Mouse (Mus musculus): ENCODE results near the gene Usp30.

Usp30 gene

DNA sequence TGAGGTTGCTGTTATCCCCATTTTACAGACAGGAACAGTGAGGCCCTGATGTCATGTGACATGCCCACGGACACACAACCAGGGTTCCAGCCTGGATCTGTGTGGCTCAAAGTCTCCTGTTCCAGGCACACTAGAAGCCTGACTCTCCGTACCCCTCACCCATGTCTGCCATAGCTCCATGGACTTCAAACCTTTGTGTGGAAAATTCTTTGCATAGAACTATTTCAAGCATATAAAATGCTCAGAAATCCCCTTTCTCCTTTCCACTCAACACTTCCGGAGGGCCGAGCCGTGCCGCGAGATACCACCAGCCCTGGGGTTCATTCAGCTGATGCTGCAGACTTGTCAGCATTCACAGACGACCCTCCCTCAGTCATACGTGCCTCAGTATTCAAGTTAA, 2.3 kb downstream of the Usp30 start:
- DNase-seq: no peak

DNA sequence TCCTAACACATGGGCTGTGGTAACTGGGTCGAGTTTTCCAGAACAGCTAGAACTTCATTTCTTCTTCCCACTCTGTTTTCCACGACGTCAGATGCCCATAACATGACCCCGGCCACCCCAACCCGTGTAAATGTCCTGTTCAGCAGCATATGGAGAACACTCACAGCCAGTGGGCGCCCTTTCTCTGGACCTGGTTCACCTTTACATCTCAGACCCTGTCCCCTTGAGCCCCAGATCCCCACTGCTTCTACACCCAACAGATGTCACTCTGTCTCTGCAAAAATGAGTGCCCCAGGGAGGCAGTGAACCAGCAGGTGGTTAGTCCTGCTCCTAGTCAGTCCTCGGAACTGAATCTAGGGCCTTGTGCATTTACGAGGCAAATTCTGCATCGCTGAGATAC, 2.7 kb downstream of the Usp30 start:
- no peak for DNase-seq

DNA sequence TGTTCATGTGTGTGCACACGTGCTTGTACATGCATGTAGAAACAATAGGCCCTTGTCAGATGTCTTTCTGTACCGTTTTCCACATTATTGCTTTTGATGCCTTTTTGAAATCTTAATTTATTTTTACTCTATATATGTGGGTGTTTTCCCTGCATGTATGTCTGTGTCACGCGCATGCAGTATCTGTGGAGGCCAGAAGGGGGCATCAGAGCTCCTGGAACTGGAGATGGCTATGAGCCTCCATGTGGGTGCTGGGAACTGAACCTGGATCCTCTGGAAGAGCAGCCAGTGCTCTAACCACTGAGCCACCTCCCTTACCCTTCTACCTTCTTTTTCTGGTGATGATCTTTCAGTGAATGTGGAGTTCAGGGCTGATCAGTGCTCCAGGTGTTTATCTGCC, 5.6 kb downstream of the Usp30 start:
- no peak for DNase-seq

DNA sequence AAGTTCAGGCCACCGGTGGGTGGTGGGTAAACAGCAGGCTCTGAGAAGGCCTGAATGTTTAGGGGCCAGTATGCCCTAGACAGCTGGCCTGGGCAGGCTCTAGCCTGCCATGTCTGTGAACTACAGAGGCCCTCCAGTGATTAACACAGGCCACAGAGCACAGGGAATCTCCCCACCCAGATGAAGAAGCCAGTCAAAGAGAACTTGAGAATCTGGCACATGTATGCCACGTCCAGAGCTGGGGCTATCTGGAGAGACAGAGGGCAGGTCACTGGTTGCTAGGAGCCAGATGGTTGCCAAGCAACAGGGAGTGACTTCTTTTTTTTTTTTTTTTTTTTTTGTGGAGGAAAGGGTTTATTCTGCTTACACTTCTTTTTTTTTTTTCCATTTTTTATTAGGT, 7.0 kb downstream of the Usp30 start:
- peak; percentile 70 for DNase-seq

DNA sequence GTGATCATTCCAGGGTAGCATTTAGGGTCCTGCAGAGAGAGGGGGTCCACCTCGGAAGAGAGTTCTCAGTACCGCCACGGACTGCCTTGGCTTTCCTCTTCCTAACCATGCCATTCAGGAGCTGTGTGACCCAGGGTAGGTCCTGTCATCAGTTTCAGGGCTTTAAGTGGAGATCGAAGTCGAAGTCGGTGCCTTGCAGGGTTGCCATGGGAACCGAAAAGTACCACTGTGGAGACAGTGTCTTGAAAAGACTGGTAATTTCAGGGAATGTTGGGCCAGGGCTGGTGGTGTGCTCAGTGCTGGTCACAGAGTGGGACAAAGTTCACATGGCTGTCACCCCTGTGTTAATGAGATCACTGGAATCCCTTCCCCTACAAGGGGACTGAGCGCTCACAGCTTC, 11.7 kb downstream of the Usp30 start:
- DNase-seq: peak; percentile 14

DNA sequence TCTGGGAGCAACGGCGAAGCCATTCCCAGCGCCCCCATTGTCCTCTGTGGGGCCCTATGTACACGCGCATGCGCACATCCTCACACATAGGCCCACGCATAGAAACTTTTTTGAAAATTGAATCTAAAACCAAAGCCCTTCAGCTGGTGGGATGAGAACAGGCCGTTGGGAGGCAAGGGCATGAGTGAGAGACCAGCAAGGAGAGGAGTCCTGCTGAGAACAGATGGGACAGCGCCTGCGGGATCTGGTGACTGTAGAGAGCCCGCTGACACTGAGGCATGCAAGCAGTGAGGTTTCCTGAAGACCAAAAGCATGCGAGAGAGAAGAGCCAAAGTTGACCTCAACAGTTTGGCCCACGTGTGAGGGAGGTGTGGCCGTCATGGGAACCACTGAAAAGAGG, 20.2 kb downstream of the Usp30 start:
- no peak for DNase-seq

DNA sequence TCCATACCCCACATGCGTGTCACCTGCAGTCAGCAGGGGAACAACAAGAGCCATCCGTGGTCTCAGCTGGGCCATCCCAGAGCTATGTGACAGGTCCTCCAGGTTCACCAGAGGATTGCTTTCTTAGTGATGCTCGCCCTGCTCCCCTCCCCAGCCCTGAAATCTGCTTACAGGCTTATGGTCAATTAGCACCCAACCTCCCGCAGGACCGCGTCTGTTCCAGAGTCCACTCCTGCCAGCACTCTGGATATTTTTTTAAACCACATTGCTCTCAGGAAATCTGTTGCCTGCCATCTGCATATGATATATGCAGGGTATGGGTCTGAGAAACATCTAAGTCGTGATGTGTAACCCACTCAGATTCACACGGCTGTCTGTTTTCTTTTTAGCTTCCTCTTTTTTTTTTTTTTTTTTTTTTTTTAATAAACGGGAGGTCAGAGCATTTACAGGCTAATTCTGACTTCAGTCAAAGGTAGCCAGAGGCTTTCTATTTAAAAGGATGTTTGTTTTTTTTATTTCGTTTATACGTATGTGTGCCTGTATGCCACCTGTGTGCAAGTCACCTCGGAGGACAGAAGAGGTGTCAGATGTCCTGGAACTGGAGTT, 22.7 kb downstream of the Usp30 start:
- DNase-seq: no peak

DNA sequence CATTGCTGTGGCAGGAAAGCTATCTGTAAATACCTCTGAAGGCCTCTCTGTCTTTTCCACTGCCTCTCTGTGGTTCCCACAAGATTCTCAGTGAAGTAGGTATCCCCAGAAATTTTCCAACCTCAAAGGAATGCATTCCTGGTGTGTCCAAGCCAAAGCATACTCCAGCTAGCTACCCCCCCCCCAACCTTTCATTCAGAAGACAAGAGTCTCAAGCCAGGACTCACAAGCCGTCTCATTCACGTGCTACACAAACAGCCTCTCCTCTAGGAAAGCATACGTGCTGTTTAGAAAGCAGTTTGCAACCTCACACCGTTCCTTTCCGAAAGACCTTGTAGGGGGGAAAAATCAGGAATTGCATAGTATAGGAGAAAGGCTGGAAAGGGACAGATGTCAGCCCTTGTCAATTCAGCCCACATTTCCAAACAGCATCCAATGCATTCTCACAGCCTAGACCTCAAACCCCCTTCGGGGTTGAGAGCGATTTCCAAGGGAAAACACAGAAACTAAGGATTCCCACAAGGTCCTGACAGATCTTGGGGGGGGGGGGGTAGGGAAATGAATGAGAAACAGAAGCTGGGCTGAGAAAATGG, 25.3 kb downstream of the Usp30 start:
- no peak for DNase-seq

DNA sequence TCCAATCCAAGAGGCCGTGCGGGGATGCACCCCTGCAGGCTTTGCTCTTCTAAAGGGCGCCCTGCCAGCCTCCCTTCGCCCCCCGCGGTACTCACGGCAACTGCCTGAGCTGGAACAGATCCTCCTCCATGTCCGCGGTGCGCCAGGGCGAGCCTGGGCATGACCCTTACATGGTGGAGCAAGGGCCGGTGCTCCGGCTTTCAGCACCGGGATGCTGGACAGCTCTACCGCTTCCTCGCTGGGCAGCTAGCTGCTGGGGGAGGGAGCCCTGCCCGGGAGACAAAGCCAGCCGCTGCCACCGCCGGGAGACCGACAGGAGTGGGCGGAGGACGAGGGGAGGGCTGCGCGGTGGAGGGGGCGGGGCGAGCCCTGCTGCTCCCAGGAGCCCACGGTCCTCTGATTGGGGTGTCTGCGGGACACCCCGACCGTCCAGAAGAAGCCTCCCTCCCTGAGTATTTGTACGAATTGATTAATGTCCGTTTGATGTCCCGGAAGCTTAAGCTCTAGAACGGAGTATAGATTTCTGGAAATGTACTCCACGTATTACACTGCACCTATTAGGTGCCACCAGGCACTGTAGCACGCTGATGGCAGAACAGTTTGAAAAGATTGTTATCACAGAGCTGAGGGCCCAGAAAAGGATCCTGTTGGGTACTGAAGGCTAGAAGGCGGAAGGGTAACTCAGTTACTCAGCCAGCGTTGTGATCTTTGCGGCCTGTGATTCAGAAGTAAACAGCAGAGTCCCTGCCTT, 26.0 kb downstream of the Usp30 start, which contains the start of gene Svop:
TSS of gene Svop (minus strand) at position 514 of the 751 bp plus-strand sequence.
- DNase-seq: peak; percentile 90

DNA sequence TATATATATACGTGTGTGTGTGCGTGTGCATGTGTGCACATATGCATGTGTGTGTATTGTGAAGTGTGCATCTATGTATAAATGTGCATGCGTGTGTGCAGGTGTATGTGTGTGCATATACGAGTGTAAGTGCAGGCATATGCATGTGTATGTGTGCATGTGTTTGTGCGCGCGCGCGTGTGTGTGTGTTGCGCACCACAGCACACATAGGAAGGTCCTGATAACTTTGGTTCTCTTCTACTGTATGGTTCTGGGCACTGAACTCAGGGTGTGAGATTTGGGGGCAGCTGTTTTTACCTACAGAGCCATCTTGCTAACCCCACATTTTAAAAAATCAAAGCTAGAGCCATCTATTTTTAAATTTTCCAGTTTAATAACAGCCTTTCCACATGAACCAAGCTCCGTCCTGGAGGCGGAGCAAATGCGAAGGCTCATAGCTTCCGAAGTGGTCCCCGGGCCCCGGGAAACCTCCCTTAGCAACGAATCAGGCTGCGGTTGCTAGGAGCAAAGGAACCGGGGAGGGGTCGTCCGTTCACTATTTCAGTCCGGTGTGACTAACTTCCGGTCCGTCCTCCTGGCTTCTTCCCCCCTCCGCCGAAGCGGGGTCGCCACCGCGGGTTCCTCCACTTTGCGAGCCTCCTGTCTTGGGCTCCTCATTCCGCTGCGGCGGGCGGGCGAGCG, 34.6 kb downstream of the Usp30 start:
- DNase-seq: peak; percentile 93

DNA sequence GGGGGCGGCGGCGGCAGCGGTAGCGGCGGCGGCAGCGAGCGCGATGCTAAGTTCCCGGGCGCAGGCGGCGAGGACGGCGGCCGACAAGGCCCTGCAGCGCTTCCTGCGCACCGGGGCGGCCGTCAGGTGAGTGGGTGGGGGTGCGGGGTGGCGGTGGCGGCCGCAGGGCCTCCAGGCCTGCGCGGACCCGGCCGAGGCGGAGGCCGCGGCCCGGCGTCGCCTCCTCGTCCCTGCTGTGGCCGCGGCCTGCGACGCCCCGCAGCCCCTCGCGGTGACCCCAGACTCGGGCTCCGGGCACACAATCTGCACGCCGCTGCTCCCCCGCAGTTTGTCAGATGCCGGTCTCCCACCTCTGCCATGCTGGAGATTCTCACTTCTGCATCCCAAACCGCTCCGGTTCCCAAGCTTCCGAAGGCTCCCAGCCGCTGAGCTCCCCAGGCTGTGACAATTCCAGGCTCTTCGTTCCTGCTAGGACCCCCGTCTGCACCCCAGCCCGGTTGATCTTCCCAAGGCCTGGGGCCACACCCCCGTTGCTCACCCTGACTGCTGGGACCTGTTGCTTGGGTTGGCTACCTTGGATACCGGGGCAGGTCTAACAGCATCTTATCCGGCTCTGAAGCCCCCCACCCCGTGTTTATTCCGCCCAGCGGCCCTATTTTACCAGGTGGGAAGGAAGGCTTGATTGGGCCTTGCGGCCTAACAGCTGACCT, 35.3 kb downstream of the Usp30 start:
- no peak for DNase-seq

DNA sequence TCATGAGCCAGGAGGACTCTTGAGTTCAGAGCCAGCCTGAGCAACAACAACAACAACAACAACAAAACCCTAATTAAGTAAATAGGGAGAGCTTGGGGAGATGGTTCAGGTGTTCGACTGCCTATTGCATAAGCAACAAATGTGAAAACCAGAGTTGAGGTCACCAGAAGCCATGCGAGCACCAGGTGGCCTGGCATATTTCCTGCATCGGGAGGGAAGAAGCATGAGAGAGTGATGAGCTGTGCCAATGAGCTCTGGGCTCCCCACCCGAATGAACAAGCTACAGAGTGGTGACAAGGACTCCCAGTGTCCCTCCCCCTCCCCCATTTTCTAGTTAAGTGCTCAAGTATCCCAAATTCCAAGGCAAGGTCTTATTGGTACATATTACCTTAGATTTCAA, 36.6 kb downstream of the Usp30 start:
- no peak for DNase-seq

DNA sequence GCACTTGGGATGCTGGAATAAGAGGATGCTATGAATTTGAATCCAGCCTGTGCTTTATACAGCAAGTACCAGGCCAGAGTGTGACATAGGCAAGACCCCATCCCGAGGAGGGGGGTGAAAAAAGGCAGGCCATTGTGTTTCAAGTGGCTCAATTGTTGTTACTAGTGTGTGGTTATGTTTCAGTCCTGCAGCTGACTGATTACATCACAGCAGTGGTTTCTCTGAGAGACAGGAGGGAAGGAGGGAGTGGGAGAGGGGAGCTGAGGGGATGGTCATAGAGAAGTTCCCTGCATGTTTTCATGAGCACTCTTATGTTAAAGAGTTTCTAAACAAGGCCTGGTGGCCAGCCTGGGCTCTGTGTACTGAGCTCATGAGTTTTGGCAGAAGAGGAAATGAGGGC, 37.5 kb downstream of the Usp30 start:
- DNase-seq: no peak

DNA sequence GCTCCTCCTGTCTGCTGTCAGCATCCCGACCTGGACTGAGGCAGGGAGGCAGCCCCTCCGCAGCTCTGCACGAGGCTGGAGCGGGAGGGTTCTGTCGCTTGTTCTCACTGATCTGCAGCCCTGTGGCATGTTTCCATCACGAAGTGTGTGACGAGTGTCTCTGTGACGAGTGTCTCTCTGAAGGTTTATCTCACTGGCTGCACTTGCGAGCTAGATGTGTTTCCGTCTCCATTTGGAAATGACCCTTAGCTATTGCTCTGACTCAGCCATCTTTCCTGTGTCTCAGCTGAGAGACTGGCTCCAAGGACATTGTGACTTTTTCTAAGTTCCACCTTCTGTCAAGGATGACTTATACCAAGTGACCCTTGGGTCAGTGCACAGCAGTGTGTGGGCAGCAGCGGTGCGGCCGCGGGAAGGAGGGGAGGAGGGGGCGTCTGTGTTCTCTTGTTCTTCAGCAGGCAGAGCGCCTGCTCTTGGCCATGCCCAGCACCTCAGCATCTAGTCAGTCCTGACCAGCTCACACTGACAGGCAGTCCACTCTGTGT, 41.2 kb downstream of the Usp30 start:
- no peak for DNase-seq

DNA sequence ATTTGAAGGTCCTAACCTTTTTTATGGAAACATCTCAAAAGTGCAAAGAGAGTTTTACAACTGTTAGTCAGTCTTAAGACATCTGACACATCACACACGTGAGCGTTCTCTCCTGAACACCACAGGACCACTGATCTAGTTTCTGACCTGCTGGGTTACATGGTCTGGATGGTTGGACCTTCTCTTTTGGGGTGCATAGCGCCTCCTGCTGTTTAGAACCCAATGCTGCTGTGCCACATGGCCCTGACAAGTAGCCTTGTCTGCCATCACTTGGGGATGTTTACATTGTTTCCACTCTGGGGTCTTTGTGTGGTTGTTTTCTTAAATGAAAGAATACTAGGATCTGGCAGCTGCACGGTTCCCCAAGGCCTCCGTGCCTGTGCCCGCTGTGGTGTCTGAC, 48.1 kb downstream of the Usp30 start:
- DNase-seq: no peak

DNA sequence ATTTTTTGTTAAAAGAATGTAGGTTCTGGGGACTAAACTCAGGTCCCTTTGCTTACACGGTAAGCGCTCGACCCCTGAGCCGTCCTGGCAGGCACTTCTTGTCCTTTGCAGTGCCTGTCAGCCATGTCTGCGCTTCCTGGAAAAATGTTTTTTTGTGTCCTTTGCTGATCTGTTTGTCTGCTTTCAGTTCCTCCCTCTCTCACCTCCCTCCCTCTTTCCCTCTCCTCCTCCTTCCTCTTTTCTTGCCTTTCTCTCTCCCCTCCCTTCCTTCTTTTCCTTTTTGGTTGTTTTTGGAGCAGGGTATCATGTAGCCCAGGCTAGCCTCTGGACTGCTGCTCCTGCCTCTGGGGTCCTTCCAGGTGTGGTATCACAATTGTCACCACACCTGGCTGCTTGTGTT, 49.8 kb downstream of the Usp30 start:
- DNase-seq: no peak

DNA sequence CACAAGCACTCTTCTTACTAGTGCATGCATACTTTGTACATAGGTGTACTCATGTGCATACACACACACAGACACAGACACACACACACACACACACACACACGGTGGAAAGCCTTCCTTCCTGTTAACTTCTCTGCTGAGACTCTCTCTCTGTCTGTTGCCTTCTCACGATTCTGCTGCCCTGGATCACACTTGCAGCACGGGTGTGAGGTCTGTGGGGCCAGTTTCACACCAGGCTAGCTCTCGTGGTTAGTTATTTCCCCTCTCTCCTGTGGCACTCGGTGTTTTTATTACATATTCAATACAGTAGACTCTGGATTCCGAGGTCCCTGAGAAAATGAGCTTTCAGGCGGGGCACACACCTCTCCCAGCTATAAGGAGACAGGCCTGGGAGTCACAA, 51.3 kb downstream of the Usp30 start:
- no peak for DNase-seq

DNA sequence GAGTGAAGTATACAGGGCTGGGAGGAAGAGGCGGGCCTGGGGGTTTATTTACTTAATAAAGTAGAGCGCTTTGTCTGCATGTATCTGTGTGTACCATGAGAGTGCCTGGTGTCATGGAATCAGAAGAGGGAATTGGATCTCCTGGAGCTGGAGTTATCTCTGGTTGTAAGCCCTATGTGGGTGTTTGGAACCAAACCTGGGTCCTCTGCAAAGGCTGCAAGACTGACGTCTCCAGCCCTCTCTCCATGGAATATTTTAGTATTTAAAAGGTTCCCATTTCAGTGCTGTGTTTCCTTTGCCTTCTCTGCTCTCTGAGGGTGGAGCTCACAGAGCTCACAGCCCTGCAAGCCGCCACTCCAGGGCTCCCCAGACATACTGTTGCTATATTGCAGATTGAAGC, 54.5 kb downstream of the Usp30 start:
- DNase-seq: no peak

DNA sequence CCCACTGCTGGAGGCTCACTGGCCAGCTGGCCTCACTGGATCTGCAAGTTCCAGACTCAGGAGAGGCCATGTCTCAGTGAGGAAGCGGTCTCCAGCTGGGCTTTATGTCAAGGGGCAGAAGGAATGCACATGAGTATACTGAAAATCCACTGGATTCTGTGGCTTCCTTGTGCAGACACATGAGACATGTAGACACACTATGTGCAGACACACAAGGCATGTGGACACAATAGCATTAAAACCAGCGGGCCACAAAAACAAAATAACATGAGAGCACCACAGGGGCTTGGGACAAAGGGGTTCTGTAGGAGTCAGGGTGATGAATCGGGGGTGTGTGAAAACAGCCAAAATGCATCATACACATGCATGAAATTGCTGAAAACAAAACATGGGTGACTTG, 60.7 kb downstream of the Usp30 start:
- DNase-seq: no peak

DNA sequence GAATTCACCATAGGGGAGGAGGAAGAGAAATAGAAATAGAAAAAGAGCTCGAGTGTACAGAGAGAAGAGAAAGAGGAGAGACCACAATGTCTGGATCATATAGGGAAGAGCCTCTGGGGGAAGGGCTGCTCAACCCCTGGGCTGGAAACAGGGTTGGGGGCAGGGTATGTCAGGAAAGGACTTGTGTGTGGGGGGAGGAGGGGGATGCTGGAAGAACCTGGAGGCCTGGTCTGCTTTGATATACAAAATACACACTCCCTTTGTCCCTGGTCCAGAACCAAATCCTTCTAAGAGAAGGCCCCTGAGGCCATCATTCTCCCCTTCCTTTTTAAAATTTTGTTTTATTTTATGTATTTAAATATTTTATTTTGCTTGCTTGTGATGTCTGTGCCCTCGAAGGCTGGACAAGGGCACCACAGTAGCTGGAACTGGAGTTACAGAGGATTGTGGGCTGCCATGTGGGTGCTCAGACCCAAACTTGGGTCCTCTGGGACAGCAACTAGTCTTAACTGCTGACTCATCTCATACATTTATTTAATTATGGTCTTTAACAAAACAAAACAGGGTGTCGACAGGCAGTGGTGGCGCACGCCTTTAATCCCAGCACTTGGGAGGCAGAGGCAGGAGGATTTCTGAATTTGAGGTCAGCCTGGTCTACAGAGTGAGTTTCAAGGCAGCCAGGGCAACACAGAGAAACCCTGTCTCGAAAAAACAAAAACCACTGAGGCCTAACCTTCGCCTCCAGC, 61.4 kb downstream of the Usp30 start:
- no peak for DNase-seq

DNA sequence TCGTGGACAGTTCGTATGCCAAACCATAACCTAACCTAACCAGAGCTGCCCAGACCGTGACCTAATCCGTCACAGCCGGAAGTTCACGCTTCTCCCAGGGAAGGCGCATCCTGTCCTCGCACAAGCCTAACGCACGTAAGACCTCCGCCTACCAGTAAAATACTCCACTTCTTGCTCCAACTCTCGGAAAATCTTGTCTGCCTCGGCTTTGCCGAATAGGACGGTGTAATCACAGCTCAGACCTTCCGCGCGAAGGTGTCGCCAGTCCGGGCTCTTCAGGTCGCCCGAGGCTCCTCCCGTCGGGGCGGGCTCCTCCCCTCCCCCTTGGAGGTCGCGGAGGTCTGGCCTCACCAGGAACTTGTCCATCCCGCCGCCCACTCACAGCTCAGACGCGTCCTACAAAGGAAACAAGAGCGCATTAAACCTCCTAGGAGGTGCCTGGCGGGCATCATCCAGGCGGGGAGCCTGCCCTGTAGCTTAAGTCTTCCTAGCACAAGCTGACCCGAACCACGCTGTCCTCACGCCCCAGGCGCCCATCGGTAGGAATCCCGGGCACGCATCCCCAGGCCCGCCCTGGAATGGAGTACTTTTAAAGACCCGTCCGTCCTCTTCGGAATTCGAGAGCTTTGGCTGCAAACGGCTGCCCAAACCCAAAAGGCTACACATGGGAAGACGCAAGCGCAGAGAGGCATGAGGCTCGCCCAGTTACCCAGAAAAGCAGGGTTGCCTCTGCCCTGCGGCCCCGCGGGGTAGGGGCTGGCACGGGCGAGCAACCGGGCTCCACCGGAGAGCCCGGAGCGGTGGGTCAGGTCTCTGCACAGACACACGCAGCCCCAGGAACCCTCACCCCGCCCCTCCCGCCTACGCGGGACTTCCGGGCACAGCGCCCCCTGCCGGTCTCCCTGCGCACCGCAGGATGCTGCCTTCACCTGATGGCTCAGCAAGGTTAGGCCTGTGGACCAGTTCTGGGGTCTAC, 62.4 kb downstream of the Usp30 start, which contains the start of gene Alkbh2:
TSS of gene Alkbh2 (minus strand) at position 845 of the 976 bp plus-strand sequence.
- peak; percentile 92 for DNase-seq
